Mouse (Mus musculus): ENCODE results near the gene Atp8a2. TPM values are rescaled to one million over a fixed set of nuclear protein-coding genes. Genes with fewer than 3 reads are reported as not detected.
"Not testable (repeated sequence)": the region's sequence is repeated elsewhere in the genome, so short reads cannot be mapped to it uniquely, and the experiment has no call there.

Gene Atp8a2
- polyA plus RNA-seq, 2 experiments: 0.70 to 1.7 TPM

DNA sequence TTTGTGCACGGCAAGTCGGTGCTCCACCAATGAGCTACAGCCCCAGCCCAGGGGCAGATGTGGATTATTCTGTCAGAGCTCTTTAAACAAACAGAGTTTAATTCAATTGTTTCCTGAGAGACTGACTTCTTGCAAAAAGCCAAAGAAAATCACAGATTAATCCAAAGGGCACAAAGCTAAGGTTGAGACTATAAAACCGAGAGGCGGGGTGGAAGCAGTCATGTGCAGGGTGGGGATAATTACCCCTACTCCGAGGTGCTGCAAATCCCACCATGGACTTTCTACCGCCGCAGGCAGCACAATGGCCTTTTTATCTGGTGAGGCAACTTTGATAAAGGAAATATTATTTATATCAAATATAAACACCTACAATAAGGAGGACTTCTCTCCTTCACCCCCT, 580.2 kb downstream of the Atp8a2 start:
- no peak for TF ChIP-seq POLR2A (IDR thresholded peaks at IDR 0.05; ENCODE audit: borderline replicate concordance, extremely low read depth, insufficient read depth, insufficient read length)
- Histone ChIP-seq H3K9ac (ENCODE audit: low read depth, low read length, severe bottlenecking) (no peak overlapping the region), H3K36me3 (ENCODE audit: control insufficient read depth, insufficient read depth, low read length) (no peaks in the 10 kb centered on the region), H3K27ac (replicated peaks; ENCODE audit: low read depth, low read length) (no peak overlapping the region), H3K4me3 (replicated peaks; ENCODE audit: low read length) (no peak overlapping the region), H3K4me2 (replicated peaks; ENCODE audit: low read depth, low read length, severe bottlenecking) (no peak overlapping the region), H3K4me1 (ENCODE audit: control insufficient read depth, insufficient read depth, low read length) (peaks cover 6% of the 10 kb centered on the region; the same call in 1 of the 2 replicates), H3K27me3 (ENCODE audit: control insufficient read depth, insufficient read depth, low read length) (no peaks in the 10 kb centered on the region), H3K9me3 (ENCODE audit: control insufficient read depth, low read length) (no peaks in the 10 kb centered on the region)
- DNase-seq (ENCODE audit: low spot score) (no peak), ATAC-seq (ENCODE audit: low FRiP score, low read depth) (no peak)
- 26% methylated on average over 7 of the region's 7 CpGs for WGBS

DNA sequence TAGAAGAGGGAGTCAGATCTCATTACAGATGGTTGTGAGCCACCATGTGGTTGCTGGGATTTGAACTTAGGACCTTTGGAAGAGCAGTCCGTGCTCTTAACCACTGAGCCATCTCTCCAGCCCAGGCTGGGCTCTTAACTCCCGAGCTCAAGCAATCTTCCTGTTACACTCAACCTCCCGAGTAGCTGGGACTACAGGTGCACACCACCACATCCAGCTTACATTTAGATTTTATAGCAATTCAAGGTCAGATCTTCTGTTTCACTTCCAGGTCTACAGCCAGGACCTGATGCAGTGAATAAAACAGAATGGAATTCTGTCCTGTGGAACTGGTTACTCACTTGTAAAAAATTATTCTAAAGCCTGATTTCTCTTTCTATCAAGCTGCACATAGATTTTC, 582.8 kb downstream of the Atp8a2 start:
- not testable (repeated sequence) for H3K27me3 ChIP-seq (ENCODE audit: control insufficient read depth, insufficient read depth, low read length); H3K9ac ChIP-seq (ENCODE audit: low read depth, low read length, severe bottlenecking); H3K27ac ChIP-seq (replicated peaks; ENCODE audit: low read depth, low read length); H3K9me3 ChIP-seq (ENCODE audit: control insufficient read depth, low read length); H3K36me3 ChIP-seq (ENCODE audit: control insufficient read depth, insufficient read depth, low read length); H3K4me2 ChIP-seq (replicated peaks; ENCODE audit: low read depth, low read length, severe bottlenecking); ATAC-seq (ENCODE audit: low FRiP score, low read depth); H3K4me3 ChIP-seq (replicated peaks; ENCODE audit: low read length); H3K4me1 ChIP-seq (ENCODE audit: control insufficient read depth, insufficient read depth, low read length); DNase-seq (ENCODE audit: low spot score)
- WGBS: 69% methylated on average over 3 of the region's 3 CpGs

DNA sequence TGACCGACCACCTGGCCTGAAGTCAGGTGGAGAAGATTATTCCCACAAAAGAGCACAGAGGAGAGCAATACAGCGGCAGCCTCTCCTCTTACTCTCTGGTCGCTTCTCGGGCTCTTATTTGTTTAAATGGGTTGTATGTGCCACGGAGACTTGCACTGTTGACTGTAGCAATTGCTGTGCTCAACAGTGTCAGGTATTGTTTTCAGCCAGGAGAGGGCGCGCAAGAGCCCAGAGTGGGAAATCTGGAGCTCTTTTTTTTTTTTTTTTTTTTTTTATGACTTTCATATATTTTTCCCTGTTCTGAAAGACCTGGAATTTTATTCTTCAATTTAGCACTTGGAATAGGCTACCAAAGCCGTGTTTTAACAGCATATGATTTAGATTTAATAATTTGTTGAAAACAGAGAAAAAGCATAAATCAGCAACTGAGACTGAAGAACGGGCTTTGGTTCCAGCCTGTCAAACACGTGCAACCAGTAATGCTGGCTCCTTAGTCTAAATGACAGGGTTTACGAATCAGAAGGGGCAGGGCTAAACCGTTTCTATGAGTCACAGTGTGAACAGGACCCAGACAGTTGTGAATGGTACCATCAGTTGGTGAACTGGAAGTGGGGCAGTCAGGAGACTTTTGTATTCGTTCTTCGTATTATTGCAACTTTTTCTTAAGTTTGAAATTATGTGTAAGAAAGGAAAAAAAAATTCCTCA, 583.9 kb downstream of the Atp8a2 start:
- peak; percentile 72 for DNase-seq (ENCODE audit: low spot score)
- WGBS: 35% methylated on average over 14 of the region's 14 CpGs

DNA sequence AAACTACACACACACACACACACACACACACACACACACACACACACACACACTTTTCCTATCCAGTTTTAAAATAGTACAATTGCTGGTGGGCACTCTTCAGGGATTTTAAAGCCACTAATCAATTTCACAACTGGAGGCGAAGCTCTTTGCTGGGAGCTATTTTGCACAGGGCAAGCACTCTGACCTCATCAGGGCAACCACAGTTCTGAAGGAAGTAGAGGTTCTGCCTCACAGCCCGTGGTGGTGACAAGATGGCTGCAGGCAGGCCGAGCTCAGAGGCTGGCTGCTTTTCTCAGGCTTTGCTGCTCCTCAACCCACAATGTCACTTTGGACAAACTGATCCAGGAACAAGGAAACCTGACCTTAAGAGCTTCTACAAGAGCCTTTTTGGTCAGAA, 590.0 kb downstream of the Atp8a2 start:
- Histone ChIP-seq H3K4me2 (replicated peaks; ENCODE audit: low read depth, low read length, severe bottlenecking) (no peak overlapping the region), H3K4me1 (ENCODE audit: control insufficient read depth, insufficient read depth, low read length) (no peaks in the 10 kb centered on the region), H3K9ac (ENCODE audit: low read depth, low read length, severe bottlenecking) (no peak overlapping the region), H3K36me3 (ENCODE audit: control insufficient read depth, insufficient read depth, low read length) (no peaks in the 10 kb centered on the region), H3K9me3 (ENCODE audit: control insufficient read depth, low read length) (no peaks in the 10 kb centered on the region), H3K27ac (replicated peaks; ENCODE audit: low read depth, low read length) (no peak overlapping the region), H3K4me3 (replicated peaks; ENCODE audit: low read length) (no peak overlapping the region), H3K27me3 (ENCODE audit: control insufficient read depth, insufficient read depth, low read length) (no peaks in the 10 kb centered on the region)
- no peak for DNase-seq (ENCODE audit: low spot score)
- ATAC-seq (ENCODE audit: low FRiP score, low read depth): no peak
- no peak for TF ChIP-seq POLR2A (IDR thresholded peaks at IDR 0.05; ENCODE audit: borderline replicate concordance, extremely low read depth, insufficient read depth, insufficient read length)
- WGBS: 45% methylated on average over 3 of the region's 3 CpGs

More for the DNA sequence above, 583.9 kb downstream of the Atp8a2 start:
- Histone ChIP-seq H3K9me3 (ENCODE audit: control insufficient read depth, low read length) (no peaks in the 10 kb centered on the region), H3K27me3 (ENCODE audit: control insufficient read depth, insufficient read depth, low read length) (no peaks in the 10 kb centered on the region), H3K36me3 (ENCODE audit: control insufficient read depth, insufficient read depth, low read length) (no peaks in the 10 kb centered on the region), H3K9ac (ENCODE audit: low read depth, low read length, severe bottlenecking) (no peak overlapping the region), H3K4me3 (replicated peaks; ENCODE audit: low read length) (no peak overlapping the region), H3K4me1 (ENCODE audit: control insufficient read depth, insufficient read depth, low read length) (peaks cover 6% of the 10 kb centered on the region; the same call in 1 of the 2 replicates), H3K27ac (replicated peaks; ENCODE audit: low read depth, low read length) (no peak overlapping the region), H3K4me2 (replicated peaks; ENCODE audit: low read depth, low read length, severe bottlenecking) (no peak overlapping the region)
- no peak for TF ChIP-seq POLR2A (IDR thresholded peaks at IDR 0.05; ENCODE audit: borderline replicate concordance, extremely low read depth, insufficient read depth, insufficient read length)
- no peak for ATAC-seq (ENCODE audit: low FRiP score, low read depth)

DNA sequence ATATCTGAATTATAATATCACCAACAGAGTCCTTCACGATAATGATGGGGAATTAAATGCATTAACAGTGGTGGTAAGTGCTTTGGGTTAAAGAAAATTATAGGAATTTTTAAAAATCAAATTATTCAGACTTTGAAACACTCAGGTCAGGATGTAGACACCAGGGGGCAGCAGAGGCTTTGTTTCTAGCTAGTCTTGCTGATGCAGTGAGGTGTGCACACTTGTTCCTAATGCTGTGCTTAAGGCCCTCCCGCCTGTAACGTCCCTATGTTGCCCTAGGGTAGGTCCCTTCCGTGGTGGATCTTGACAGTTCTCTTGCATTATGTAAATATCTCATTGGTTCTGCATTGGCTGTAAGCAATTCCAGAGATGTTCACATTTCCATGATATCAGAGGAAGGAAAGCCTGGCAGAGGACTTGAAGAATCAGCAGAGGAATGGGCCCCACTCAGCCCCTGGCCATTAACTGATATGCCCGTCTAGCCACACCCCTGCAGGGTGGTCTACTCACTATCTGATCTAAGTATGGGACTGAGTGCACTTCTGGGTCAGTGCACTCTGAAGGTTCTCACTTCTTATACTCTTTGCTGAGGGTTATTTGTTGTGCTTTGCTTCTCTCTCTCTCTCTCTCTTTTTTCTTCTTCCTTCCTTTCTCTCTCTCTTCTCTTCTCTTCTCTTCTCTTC, 591.2 kb downstream of the Atp8a2 start:
- H3K4me2 ChIP-seq (replicated peaks; ENCODE audit: low read depth, low read length, severe bottlenecking): no peak overlapping the region
- no peak for ATAC-seq (ENCODE audit: low FRiP score, low read depth)
- no peaks in the 10 kb centered on the region for H3K4me1 ChIP-seq (ENCODE audit: control insufficient read depth, insufficient read depth, low read length)
- TF ChIP-seq POLR2A (IDR thresholded peaks at IDR 0.05; ENCODE audit: borderline replicate concordance, extremely low read depth, insufficient read depth, insufficient read length): no peak
- H3K4me3 ChIP-seq (replicated peaks; ENCODE audit: low read length): no peak overlapping the region
- no peak overlapping the region for H3K9ac ChIP-seq (ENCODE audit: low read depth, low read length, severe bottlenecking)
- no peak overlapping the region for H3K27ac ChIP-seq (replicated peaks; ENCODE audit: low read depth, low read length)
- H3K27me3 ChIP-seq (ENCODE audit: control insufficient read depth, insufficient read depth, low read length): no peaks in the 10 kb centered on the region
- no peaks in the 10 kb centered on the region for H3K9me3 ChIP-seq (ENCODE audit: control insufficient read depth, low read length)
- H3K36me3 ChIP-seq (ENCODE audit: control insufficient read depth, insufficient read depth, low read length): no peaks in the 10 kb centered on the region
- DNase-seq (ENCODE audit: low spot score): peak; percentile 83
- WGBS: 24% methylated on average over 5 of the region's 5 CpGs
